Mouse (Mus musculus) kidney, adult 2 months (tissue): Measurements from ENCODE around the gene Emid1. TPM values are rescaled to one million over a fixed set of nuclear protein-coding genes. Genes with fewer than 3 reads are reported as not detected.

Experiments
- DNase-seq: peaks from one replicate; pipeline ENCODE4 v3.0.0; 2021
- H3K27ac ChIP-seq: fragments of 200-500 bp; 2 replicates; pipeline ENCODE4 v1.5.1; 2012; ENCODE audit warnings: low read depth, low read length, control low read depth, inconsistent platforms; ENCODE audit not compliant: insufficient read depth
- H3K27me3 ChIP-seq: fragments of 200-500 bp; replicated peaks from 2 replicates; pipeline ENCODE4 v1.6.1; 2012; ENCODE audit warnings: mild to moderate bottlenecking, moderate library complexity, low read length, inconsistent platforms; ENCODE audit not compliant: control insufficient read depth, insufficient read depth
- H3K36me3 ChIP-seq: fragments of 200-500 bp; 2 replicates; pipeline ENCODE4 v1.6.1; 2012; ENCODE audit warnings: mild to moderate bottlenecking, moderate library complexity, low read length, inconsistent platforms; ENCODE audit not compliant: control insufficient read depth, insufficient read depth
- H3K4me1 ChIP-seq: fragments of 200-500 bp; 2 replicates; pipeline ENCODE4 v1.6.1; 2011; ENCODE audit warnings: low read length; ENCODE audit not compliant: control insufficient read depth, insufficient read depth
- H3K4me3 ChIP-seq: fragments of 200-500 bp; 2 replicates; pipeline ENCODE4 v1.5.1; 2011; ENCODE audit warnings: mild to moderate bottlenecking, low read depth, low read length, control low read depth; ENCODE audit not compliant: insufficient read depth
- CTCF ChIP-seq: fragments of 200-500 bp; conservative IDR thresholded peaks from 2 replicates; pipeline ENCODE4 v1.5.1; 2011; ENCODE audit warnings: low read depth, mild to moderate bottlenecking, control low read depth, low read length, moderate library complexity, mixed read lengths; ENCODE audit not compliant: insufficient read depth, insufficient read length
- POLR2A ChIP-seq: fragments of 200-500 bp; IDR thresholded peaks from one replicate; pipeline ENCODE4 v1.6.1; 2011; ENCODE audit warnings: low read depth, low read length, control low read depth
- WGBS: fragments of 180-500 bp; shearing (Covaris S2); methylation state at CpG from one replicate; pipeline ENCODE4 v1.1.7; 2018; 5-methylcytosine and 5-hydroxymethylcytosine counted together
- polyA plus RNA-seq: library from polyadenylated mRNA; depleted of rRNA; stranded (reverse); fragments of >200 nt; gene quantifications from 2 replicates; pipeline ENCODE4 v1.2.3, GENCODE M21; 2012

Gene Emid1
- polyA plus RNA-seq, 1 experiment: 21.9 TPM

- TF ChIP-seq POLR2A: no peak
- no peak for TF ChIP-seq CTCF
- no peak for DNase-seq
- peaks cover 24% of the 10 kb centered on the region for H3K36me3 ChIP-seq
Observed at GRCm38 (mm10) chr11:5075760-5076159, 76.3 kb downstream of the Emid1 start.

GRCm38 (mm10) chr11:5074882-5075281, 77.2 kb downstream of the Emid1 start:
- peak; percentile 40 for DNase-seq
- Histone ChIP-seq H3K4me3 (no peak overlapping the region), H3K36me3 (peaks cover 21% of the 10 kb centered on the region), H3K4me1 (no peaks in the 10 kb centered on the region), H3K27me3 (no peaks in the 10 kb centered on the region), H3K27ac (no peak overlapping the region)
- TF ChIP-seq POLR2A: no peak
- peak; percentile 35; the same call in 1 of the 2 replicates for TF ChIP-seq CTCF
- WGBS: 54% methylated on average over 4 of the region's 4 CpGs

More at GRCm38 (mm10) chr11:5075760-5076159, 76.3 kb downstream of the Emid1 start:
- no peaks in the 10 kb centered on the region for H3K27me3 ChIP-seq
- no peaks in the 10 kb centered on the region for H3K4me1 ChIP-seq
- no peak overlapping the region for H3K27ac ChIP-seq
- no peak overlapping the region for H3K4me3 ChIP-seq

GRCm38 (mm10) chr11:5068126-5068971, 83.7 kb downstream of the Emid1 start:
- DNase-seq: no peak
- H3K36me3 ChIP-seq: peaks cover 15% of the 10 kb centered on the region
- TF ChIP-seq CTCF: no peak
- TF ChIP-seq POLR2A: no peak
- H3K27me3 ChIP-seq: no peaks in the 10 kb centered on the region
- H3K27ac ChIP-seq: no peak overlapping the region
- H3K4me3 ChIP-seq: no peak overlapping the region
- peaks cover 15% of the 10 kb centered on the region for H3K4me1 ChIP-seq
- 48% methylated on average over 9 of the region's 9 CpGs for WGBS

GRCm38 (mm10) chr11:5067063-5067462, 85.0 kb downstream of the Emid1 start:
- TF ChIP-seq POLR2A (no peak), CTCF (no peak)
- no peak overlapping the region for H3K27ac ChIP-seq
- DNase-seq: no peak

GRCm38 (mm10) chr11:5065056-5065821, 86.8 kb downstream of the Emid1 start, which contains the start of gene Gas2l1:
Gene Gas2l1 (minus strand): TSS chr11:5065327.
- peak within 1 kb of the TSS; percentile 44; the same call in 1 of the 2 replicates for H3K27ac ChIP-seq
- H3K27me3 ChIP-seq: no peaks in the 10 kb centered on the region
- TF ChIP-seq CTCF: peak; percentile 75
- TF ChIP-seq POLR2A: no peak
- H3K4me3 ChIP-seq: peak within 1 kb of the TSS; percentile 75
- under 1% methylated on average over 47 of the region's 50 CpGs for WGBS
- DNase-seq: peak; percentile 95
- peaks cover 19% of the 10 kb centered on the region for H3K4me1 ChIP-seq
- peaks cover 3% of the 10 kb centered on the region for H3K36me3 ChIP-seq

More at GRCm38 (mm10) chr11:5067063-5067462, 85.0 kb downstream of the Emid1 start:
- Histone ChIP-seq H3K4me3 (no peak overlapping the region), H3K4me1 (peaks cover 18% of the 10 kb centered on the region), H3K27me3 (no peaks in the 10 kb centered on the region), H3K36me3 (peaks cover 8% of the 10 kb centered on the region)

GRCm38 (mm10) chr11:5064282-5065055, 87.6 kb downstream of the Emid1 start:
- H3K27ac ChIP-seq: no peak overlapping the region
- no peaks in the 10 kb centered on the region for H3K27me3 ChIP-seq
- peaks cover 2% of the 10 kb centered on the region; the same call in 1 of the 2 replicates for H3K36me3 ChIP-seq
- DNase-seq: no peak
- TF ChIP-seq POLR2A: no peak
- peak overlapping the region; percentile 75 for H3K4me3 ChIP-seq
- WGBS: 19% methylated on average over 38 of the region's 38 CpGs
- H3K4me1 ChIP-seq: peaks cover 19% of the 10 kb centered on the region
